Comparison of ENCODE assay signal across 7 mouse cellular contexts in the genomic region with DNA sequence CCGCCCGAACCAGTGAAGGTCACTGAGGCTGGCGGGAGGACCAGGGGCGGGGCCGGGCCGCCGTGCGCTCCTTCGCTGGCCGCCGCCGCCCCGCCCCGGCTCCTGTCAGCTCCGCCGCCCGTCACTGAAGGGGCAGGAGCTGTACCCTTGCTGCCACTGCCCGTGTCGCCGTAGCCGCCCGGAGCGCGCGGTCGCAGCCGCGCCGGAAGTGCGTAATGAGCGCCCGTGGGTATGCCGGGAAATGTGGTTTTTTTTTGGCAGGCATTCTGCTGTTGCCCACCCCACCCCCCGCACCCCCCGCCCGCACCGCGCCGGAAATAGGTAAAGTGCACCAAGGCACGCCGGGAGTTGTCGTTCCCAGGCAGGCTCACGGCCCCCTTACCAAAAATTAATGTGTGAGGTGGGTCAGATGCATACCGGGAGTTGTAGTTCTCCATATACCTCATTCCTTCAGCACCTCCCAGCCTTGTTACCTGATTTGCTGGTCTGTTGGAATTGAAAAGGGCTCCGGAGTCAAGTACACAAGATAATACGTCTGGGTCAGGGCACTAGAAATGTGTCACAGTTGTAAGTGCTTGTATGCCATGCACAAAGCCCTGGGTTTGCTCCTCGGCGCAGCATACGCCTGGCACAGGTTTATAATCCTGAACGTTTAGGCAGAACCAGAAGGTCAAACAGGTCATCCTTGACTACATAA. TPM values are rescaled to one million over a fixed set of nuclear protein-coding genes. Genes with fewer than 3 reads are reported as not detected.
DNase-seq lines count a peak whose midpoint lies in the region; ATAC-seq lines count a peak whose summit lies in the region.

A gene (minus strand): TSS at position 187 of the 697 bp plus-strand sequence.

- no peaks in the 10 kb centered on the region for H3K27me3 ChIP-seq in embryonic facial prominence, embryonic 11.5 days (ENCODE audit: control insufficient read depth, insufficient read depth, low read length)
- no peaks in the 10 kb centered on the region for H3K27me3 ChIP-seq in limb, embryonic 10.5 days (ENCODE audit: low read depth, poor library complexity, severe bottlenecking)
- no peaks in the 10 kb centered on the region for H3K27me3 ChIP-seq in midbrain, embryonic 13.5 days

- H3K27ac ChIP-seq in embryonic facial prominence, embryonic 11.5 days (replicated peaks; ENCODE audit: low read depth, low read length) = peak within 1 kb of the TSS; percentile 67
- peak within 1 kb of the TSS; percentile 86 for H3K27ac ChIP-seq in limb, embryonic 10.5 days
- peak within 1 kb of the TSS; percentile 82 for H3K27ac ChIP-seq in midbrain, embryonic 13.5 days

- peak; percentile 87 for ATAC-seq in embryonic facial prominence, embryonic 11.5 days (replicated peaks; ENCODE audit: insufficient number of reproducible peaks, low FRiP score, low TSS enrichment, low read depth)
- ATAC-seq in granulocyte monocyte progenitor cell, adult 5-6 weeks (replicated peaks; ENCODE audit: poor library complexity, severe bottlenecking) = peak; percentile 88
- ATAC-seq in midbrain, embryonic 13.5 days = peak; percentile 96

- no peaks in the 10 kb centered on the region for H3K9me3 ChIP-seq in embryonic facial prominence, embryonic 11.5 days (replicated peaks; ENCODE audit: control insufficient read depth, low read length)
- no peaks in the 10 kb centered on the region for H3K9me3 ChIP-seq in limb, embryonic 10.5 days (replicated peaks)
- no peaks in the 10 kb centered on the region for H3K9me3 ChIP-seq in midbrain, embryonic 13.5 days

- peak within 1 kb of the TSS; percentile 86 for H3K4me2 ChIP-seq in embryonic facial prominence, embryonic 11.5 days (ENCODE audit: low read depth, low read length)
- H3K4me2 ChIP-seq in midbrain, embryonic 13.5 days (replicated peaks) = peak within 1 kb of the TSS; percentile 99

- 6% methylated on average over 49 of the region's 50 CpGs for WGBS in embryonic facial prominence, embryonic 11.5 days
- 7% methylated on average over 50 of the region's 50 CpGs for WGBS in limb, embryonic 10.5 days
- WGBS in midbrain, embryonic 13.5 days = 6% methylated on average over 50 of the region's 50 CpGs

- no peaks in the 10 kb centered on the region for H3K4me1 ChIP-seq in embryonic facial prominence, embryonic 11.5 days (ENCODE audit: control insufficient read depth, insufficient read depth, low read length)
- peaks cover 14% of the 10 kb centered on the region for H3K4me1 ChIP-seq in limb, embryonic 10.5 days
- H3K4me1 ChIP-seq in midbrain, embryonic 13.5 days (replicated peaks) = peaks cover 29% of the 10 kb centered on the region

- peak within 1 kb of the TSS; percentile 85 for H3K4me3 ChIP-seq in embryonic facial prominence, embryonic 11.5 days (ENCODE audit: low read depth, low read length)
- H3K4me3 ChIP-seq in limb, embryonic 10.5 days = peak within 1 kb of the TSS; percentile 94
- H3K4me3 ChIP-seq in midbrain, embryonic 13.5 days (replicated peaks) = peak within 1 kb of the TSS; percentile 86

- no peaks in the 10 kb centered on the region for H3K36me3 ChIP-seq in embryonic facial prominence, embryonic 11.5 days (replicated peaks; ENCODE audit: control insufficient read depth, insufficient read depth, low read depth, low read length)
- H3K36me3 ChIP-seq in limb, embryonic 10.5 days = no peaks in the 10 kb centered on the region
- no peaks in the 10 kb centered on the region for H3K36me3 ChIP-seq in midbrain, embryonic 13.5 days

- DNase-seq in adrenal gland, postnatal 14 days = peak; percentile 95
- peak; percentile 95 for DNase-seq in embryonic facial prominence, embryonic 11.5 days (ENCODE audit: low spot score)
- peak; percentile 95 for DNase-seq in kidney, adult 11 months
- DNase-seq in limb, embryonic 10.5 days (ENCODE audit: low spot score) = peak; percentile 94
- DNase-seq in spleen, adult 12 weeks (ENCODE audit: low spot score) = peak; percentile 84

- H3K9ac ChIP-seq in embryonic facial prominence, embryonic 11.5 days (replicated peaks; ENCODE audit: low read length) = peak within 1 kb of the TSS; percentile 80
- peak within 1 kb of the TSS; percentile 85 for H3K9ac ChIP-seq in midbrain, embryonic 13.5 days (replicated peaks)

RNA-seq across cellular contexts. Expression of the gene that starts here (rescaled TPM):
- total RNA-seq in adrenal gland, postnatal 14 days (2021) = 53.0 and 58.0 TPM in 2 replicates
- 113 and 120 TPM in 2 replicates for polyA plus RNA-seq in embryonic facial prominence, embryonic 11.5 days (2014; fragmentation: Nextera tagmentation; extraction: Ambion mirVana)
- total RNA-seq in granulocyte monocyte progenitor cell, adult 5-6 weeks (2014; fragmentation: Nextera tagmentation) = 45.2 and 61.7 TPM in 2 replicates
- 33.0 and 48.3 TPM in 2 replicates for total RNA-seq in granulocyte monocyte progenitor cell, adult 5-6 weeks (2017)
- 95.5 and 95.6 TPM in 2 replicates for polyA plus RNA-seq in limb, embryonic 10.5 days (2016; fragmentation: Nextera tagmentation; extraction: Ambion mirVana)
- polyA plus RNA-seq in midbrain, embryonic 13.5 days (2015; fragmentation: Nextera tagmentation; extraction: Ambion mirVana) = 93.6 and 104 TPM in 2 replicates

Comparison
In these comparisons a context has a peak if more than half of its experiments do, and no peak if none do; other contexts are left out.
1. Peak in every context shown above with its lines: DNase-seq, ATAC-seq, H3K4me3 ChIP-seq and H3K27ac ChIP-seq.